Mouse (Mus musculus): Measurements from ENCODE around the gene Zfp280c. TPM values are rescaled to one million over a fixed set of nuclear protein-coding genes. Genes with fewer than 3 reads are reported as not detected.

The Zfp280c gene
- polyA plus RNA-seq, 1 experiment from 2014 or later = 7.2 TPM

DNA sequence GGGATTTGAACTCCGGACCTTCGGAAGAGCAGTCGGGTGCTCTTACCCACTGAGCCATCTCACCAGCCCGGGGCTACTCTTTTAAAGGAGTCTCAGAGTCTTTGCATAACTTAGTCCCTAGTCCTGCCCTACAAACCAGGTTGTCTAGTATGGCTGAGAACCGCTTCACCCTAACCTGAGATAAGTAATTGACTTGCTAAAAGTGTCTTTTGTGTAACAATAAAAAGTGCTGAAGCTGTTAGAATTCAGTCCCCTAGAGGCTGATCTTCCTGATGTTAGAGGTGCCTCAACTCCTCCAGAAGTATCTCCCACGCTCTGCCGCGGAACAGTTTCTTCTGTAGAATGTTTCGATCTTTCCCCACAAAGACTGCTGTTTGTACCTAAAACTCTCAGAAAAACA, 1.7 kb upstream of the Zfp280c start:
- no peak overlapping the region for H3K9ac ChIP-seq (ENCODE audit: low read length)
- no peaks in the 10 kb centered on the region for H3K27me3 ChIP-seq (ENCODE audit: control insufficient read depth, insufficient read depth, low read length)
- 75% methylated on average over 9 of the region's 9 CpGs for WGBS

DNA sequence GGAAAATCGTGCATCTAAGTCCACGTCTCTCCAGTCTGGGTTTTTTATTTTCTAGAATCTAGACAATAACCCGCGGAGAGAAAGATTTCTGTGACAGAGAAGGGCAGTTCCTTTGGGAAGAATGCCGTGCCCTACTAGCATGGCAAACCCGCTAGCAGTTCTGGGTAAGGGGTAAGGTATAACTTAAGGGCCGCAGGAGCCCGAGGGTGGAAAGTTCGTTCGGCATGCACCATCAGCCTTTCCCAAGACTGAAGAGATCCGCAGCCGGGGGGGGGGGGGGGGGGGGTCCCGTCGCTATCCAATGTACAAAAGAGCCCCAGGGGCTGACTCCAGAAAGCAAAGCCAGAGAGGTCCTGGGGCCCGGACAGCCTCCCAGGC, 594 bp downstream of the Zfp280c start:
- no peaks in the 10 kb centered on the region for H3K9me3 ChIP-seq (ENCODE audit: control insufficient read depth, low read length)
- peak overlapping the region; percentile 67 for H3K4me2 ChIP-seq (ENCODE audit: low read length)
- H3K27ac ChIP-seq (replicated peaks in 1 of 2; ENCODE audit: control insufficient read depth in 1 of 2, insufficient read depth in 1 of 2, low read depth in 2 of 2, low read length in 2 of 2) = peak overlapping the region; percentile 80 to 81
- no peaks in the 10 kb centered on the region for H3K27me3 ChIP-seq (ENCODE audit: control insufficient read depth, insufficient read depth, low read length)
- no peak for ATAC-seq (ENCODE audit: insufficient number of reproducible peaks, insufficient read depth, low FRiP score, low read depth)
- WGBS = 23% methylated on average over 12 of the region's 15 CpGs
- no peaks in the 10 kb centered on the region for H3K4me1 ChIP-seq (ENCODE audit: control insufficient read depth in 2 of 2, insufficient read depth in 2 of 2, low read length in 2 of 2)
- H3K9ac ChIP-seq (ENCODE audit: low read length) = peak overlapping the region; percentile 79
- peak overlapping the region; percentile 69 to 78 for H3K4me3 ChIP-seq (ENCODE audit: control insufficient read depth in 1 of 2, insufficient read depth in 1 of 2, low read depth in 1 of 2, low read length in 2 of 2)
- peaks cover 25% of the 10 kb centered on the region for H3K36me3 ChIP-seq (ENCODE audit: control insufficient read depth, insufficient read depth, low read length)

More for the DNA sequence above, 1.7 kb upstream of the Zfp280c start:
- no peaks in the 10 kb centered on the region for H3K4me1 ChIP-seq (ENCODE audit: control insufficient read depth in 2 of 2, insufficient read depth in 2 of 2, low read length in 2 of 2)
- ATAC-seq (ENCODE audit: insufficient number of reproducible peaks, insufficient read depth, low FRiP score, low read depth) = no peak
- no peak overlapping the region for H3K4me2 ChIP-seq (ENCODE audit: low read length)
- H3K27ac ChIP-seq (replicated peaks in 1 of 2; ENCODE audit: control insufficient read depth in 1 of 2, insufficient read depth in 1 of 2, low read depth in 2 of 2, low read length in 2 of 2) = no peak overlapping the region
- peaks cover 7% of the 10 kb centered on the region for H3K36me3 ChIP-seq (ENCODE audit: control insufficient read depth, insufficient read depth, low read length)
- H3K4me3 ChIP-seq (ENCODE audit: control insufficient read depth in 1 of 2, insufficient read depth in 1 of 2, low read depth in 1 of 2, low read length in 2 of 2) = no peak overlapping the region
- no peaks in the 10 kb centered on the region for H3K9me3 ChIP-seq (ENCODE audit: control insufficient read depth, low read length)

DNA sequence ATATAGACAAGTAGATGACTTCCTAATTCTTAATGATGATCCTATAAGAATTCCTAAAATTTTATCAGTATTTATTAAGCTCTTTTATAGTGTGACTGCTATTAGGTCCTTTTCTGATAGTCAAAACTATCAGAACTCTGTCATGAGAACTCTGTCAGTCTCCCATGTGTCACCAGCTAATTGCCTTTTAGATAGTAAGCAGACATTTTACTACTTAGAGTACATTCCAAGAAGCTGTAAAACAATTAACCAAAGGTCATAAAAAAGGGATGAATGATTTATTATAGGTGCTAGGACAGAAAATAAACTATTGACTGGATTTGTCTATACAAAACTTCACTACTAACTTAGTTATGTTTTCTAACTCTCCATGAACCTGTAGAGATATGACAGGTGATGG, 11.0 kb downstream of the Zfp280c start:
- no peaks in the 10 kb centered on the region for H3K4me1 ChIP-seq (ENCODE audit: control insufficient read depth in 2 of 2, insufficient read depth in 2 of 2, low read length in 2 of 2)
- H3K4me3 ChIP-seq (ENCODE audit: control insufficient read depth in 1 of 2, insufficient read depth in 1 of 2, low read depth in 1 of 2, low read length in 2 of 2) = no peak overlapping the region
- H3K27ac ChIP-seq (replicated peaks in 1 of 2; ENCODE audit: control insufficient read depth in 1 of 2, insufficient read depth in 1 of 2, low read depth in 2 of 2, low read length in 2 of 2) = no peak overlapping the region
- no peaks in the 10 kb centered on the region for H3K9me3 ChIP-seq (ENCODE audit: control insufficient read depth, low read length)
- ATAC-seq (ENCODE audit: insufficient number of reproducible peaks, insufficient read depth, low FRiP score, low read depth) = no peak
- no peaks in the 10 kb centered on the region for H3K27me3 ChIP-seq (ENCODE audit: control insufficient read depth, insufficient read depth, low read length)
- H3K36me3 ChIP-seq (ENCODE audit: control insufficient read depth, insufficient read depth, low read length) = peaks cover 28% of the 10 kb centered on the region
- H3K4me2 ChIP-seq (ENCODE audit: low read length) = no peak overlapping the region
- H3K9ac ChIP-seq (ENCODE audit: low read length) = no peak overlapping the region

DNA sequence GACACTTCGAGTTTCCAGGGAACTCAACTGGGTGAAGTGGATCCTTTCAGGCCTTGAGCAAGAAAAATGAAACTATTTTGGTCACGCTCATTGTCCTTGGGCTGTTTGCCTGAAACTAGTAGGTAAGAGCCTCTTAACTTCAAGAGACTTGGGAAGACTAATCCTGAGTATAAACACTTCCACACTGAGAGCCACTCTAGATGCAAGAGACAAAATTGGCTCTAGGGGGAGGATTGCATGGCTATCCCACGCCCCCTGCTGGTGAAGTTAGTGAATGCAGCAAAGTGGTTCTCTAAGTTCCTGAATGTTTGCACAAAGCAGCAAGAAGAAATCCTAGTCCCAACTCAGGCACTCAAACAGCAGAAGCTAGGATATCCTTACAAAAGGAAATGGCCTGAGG, 62.1 kb downstream of the Zfp280c start:
- no peaks in the 10 kb centered on the region for H3K36me3 ChIP-seq (ENCODE audit: control insufficient read depth, insufficient read depth, low read length)
- H3K4me3 ChIP-seq (ENCODE audit: control insufficient read depth in 1 of 2, insufficient read depth in 1 of 2, low read depth in 1 of 2, low read length in 2 of 2) = no peak overlapping the region
- no peak overlapping the region for H3K9ac ChIP-seq (ENCODE audit: low read length)
- ATAC-seq (ENCODE audit: insufficient number of reproducible peaks, insufficient read depth, low FRiP score, low read depth) = no peak
- H3K4me1 ChIP-seq (ENCODE audit: control insufficient read depth in 2 of 2, insufficient read depth in 2 of 2, low read length in 2 of 2) = no peaks in the 10 kb centered on the region
- no peaks in the 10 kb centered on the region for H3K9me3 ChIP-seq (ENCODE audit: control insufficient read depth, low read length)
- peak overlapping the region; percentile 24; the same call in 1 of the 2 replicates for H3K4me2 ChIP-seq (ENCODE audit: low read length)
- WGBS = 29% methylated on average over 3 of the region's 3 CpGs
- H3K27me3 ChIP-seq (ENCODE audit: control insufficient read depth, insufficient read depth, low read length) = no peaks in the 10 kb centered on the region
- H3K27ac ChIP-seq (replicated peaks in 1 of 2; ENCODE audit: control insufficient read depth in 1 of 2, insufficient read depth in 1 of 2, low read depth in 2 of 2, low read length in 2 of 2) = no peak overlapping the region

DNA sequence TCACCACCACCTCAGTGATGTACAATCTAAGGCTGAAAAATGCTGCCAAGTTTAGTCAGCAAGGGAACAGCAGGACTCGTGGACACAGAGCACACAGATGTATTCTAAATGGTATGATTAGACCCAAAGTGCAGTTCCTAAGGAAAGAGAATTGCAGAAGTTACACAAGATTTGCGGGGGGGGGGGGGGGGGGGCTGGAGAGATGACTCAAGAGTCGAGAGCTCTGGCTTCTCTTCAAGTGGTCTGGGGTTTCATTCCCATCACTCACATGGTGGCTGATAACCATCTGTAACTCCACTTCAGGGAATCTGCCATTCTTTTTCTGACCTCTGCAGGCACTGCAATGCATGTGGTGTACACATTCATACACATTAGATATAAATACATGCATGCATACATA, 67.9 kb downstream of the Zfp280c start:
- Histone ChIP-seq H3K36me3 (ENCODE audit: control insufficient read depth, insufficient read depth, low read length) (no peaks in the 10 kb centered on the region), H3K4me1 (ENCODE audit: control insufficient read depth in 2 of 2, insufficient read depth in 2 of 2, low read length in 2 of 2) (peaks cover 0 to 8% of the 10 kb centered on the region in 2 experiments; a peak in 1 of 4 replicates), H3K27me3 (ENCODE audit: control insufficient read depth, insufficient read depth, low read length) (no peaks in the 10 kb centered on the region), H3K27ac (replicated peaks in 1 of 2; ENCODE audit: control insufficient read depth in 1 of 2, insufficient read depth in 1 of 2, low read depth in 2 of 2, low read length in 2 of 2) (peak overlapping the region; percentile 53 to 59; a peak in 3 of 4 replicates), H3K9ac (ENCODE audit: low read length) (no peak overlapping the region), H3K4me3 (ENCODE audit: control insufficient read depth in 1 of 2, insufficient read depth in 1 of 2, low read depth in 1 of 2, low read length in 2 of 2) (no peak overlapping the region), H3K9me3 (ENCODE audit: control insufficient read depth, low read length) (no peaks in the 10 kb centered on the region), H3K4me2 (ENCODE audit: low read length) (peak overlapping the region; percentile 9; the same call in 1 of the 2 replicates)
- WGBS = 50% methylated on average over 3 of the region's 3 CpGs
- ATAC-seq (ENCODE audit: insufficient number of reproducible peaks, insufficient read depth, low FRiP score, low read depth) = no peak

DNA sequence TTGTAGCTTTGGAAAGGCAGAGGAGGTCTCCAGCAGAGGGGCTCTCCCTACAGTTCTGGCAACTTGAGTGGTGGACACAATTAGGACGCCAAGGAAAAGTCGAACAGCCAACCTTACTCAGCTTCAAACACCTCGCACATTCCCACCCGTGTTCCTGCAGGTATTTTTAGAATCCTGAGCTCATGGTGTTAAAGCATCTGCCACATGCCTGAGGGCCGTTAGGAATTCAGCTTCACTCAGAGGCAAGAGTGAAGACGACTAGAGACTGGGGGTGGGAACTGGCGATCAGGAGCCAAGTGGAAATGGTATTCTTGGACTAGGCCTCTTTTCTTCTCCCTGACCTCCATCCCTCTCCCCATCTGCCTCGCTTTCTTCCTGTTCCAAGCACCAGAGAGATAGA, 68.4 kb downstream of the Zfp280c start:
- Histone ChIP-seq H3K4me1 (ENCODE audit: control insufficient read depth in 2 of 2, insufficient read depth in 2 of 2, low read length in 2 of 2) (peaks cover 0 to 8% of the 10 kb centered on the region in 2 experiments; a peak in 1 of 4 replicates), H3K36me3 (ENCODE audit: control insufficient read depth, insufficient read depth, low read length) (no peaks in the 10 kb centered on the region), H3K9me3 (ENCODE audit: control insufficient read depth, low read length) (no peaks in the 10 kb centered on the region), H3K4me2 (ENCODE audit: low read length) (peak overlapping the region; percentile 9; the same call in 1 of the 2 replicates), H3K9ac (ENCODE audit: low read length) (no peak overlapping the region), H3K4me3 (ENCODE audit: control insufficient read depth in 1 of 2, insufficient read depth in 1 of 2, low read depth in 1 of 2, low read length in 2 of 2) (no peak overlapping the region), H3K27me3 (ENCODE audit: control insufficient read depth, insufficient read depth, low read length) (no peaks in the 10 kb centered on the region), H3K27ac (replicated peaks in 1 of 2; ENCODE audit: control insufficient read depth in 1 of 2, insufficient read depth in 1 of 2, low read depth in 2 of 2, low read length in 2 of 2) (peak overlapping the region; percentile 53 to 64)
- 38% methylated on average over 8 of the region's 8 CpGs for WGBS
- no peak for ATAC-seq (ENCODE audit: insufficient number of reproducible peaks, insufficient read depth, low FRiP score, low read depth)

DNA sequence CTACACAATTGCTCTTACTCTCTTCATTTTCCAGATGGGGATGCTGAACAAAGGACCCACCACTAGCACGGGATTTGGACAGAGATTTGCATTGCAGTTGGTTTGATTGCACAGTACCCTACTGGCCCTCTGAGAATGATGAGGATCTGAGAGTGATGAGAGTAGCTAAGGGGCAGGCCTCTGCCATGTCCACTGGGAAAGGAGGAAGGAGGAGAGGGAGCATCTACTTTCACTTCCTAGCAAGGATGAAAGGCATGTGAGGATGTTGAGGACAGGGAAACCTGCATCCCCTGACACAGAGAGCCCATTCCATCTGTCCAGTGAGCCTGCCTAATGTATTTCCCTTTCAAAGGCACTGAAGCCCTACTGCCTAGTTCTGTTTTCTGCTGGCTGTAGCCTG, 69.0 kb downstream of the Zfp280c start:
- no peaks in the 10 kb centered on the region for H3K27me3 ChIP-seq (ENCODE audit: control insufficient read depth, insufficient read depth, low read length)
- H3K4me2 ChIP-seq (ENCODE audit: low read length) = no peak overlapping the region
- H3K27ac ChIP-seq (replicated peaks in 1 of 2; ENCODE audit: control insufficient read depth in 1 of 2, insufficient read depth in 1 of 2, low read depth in 2 of 2, low read length in 2 of 2) = peak overlapping the region; percentile 53 to 64
- no peak overlapping the region for H3K9ac ChIP-seq (ENCODE audit: low read length)
- H3K36me3 ChIP-seq (ENCODE audit: control insufficient read depth, insufficient read depth, low read length) = no peaks in the 10 kb centered on the region
- 45% methylated on average over 1 of the region's 1 CpGs for whole genome bisulfite sequencing
- H3K4me3 ChIP-seq (ENCODE audit: control insufficient read depth in 1 of 2, insufficient read depth in 1 of 2, low read depth in 1 of 2, low read length in 2 of 2) = no peak overlapping the region
- peaks cover 0 to 8% of the 10 kb centered on the region in 2 experiments; a peak in 1 of 4 replicates for H3K4me1 ChIP-seq (ENCODE audit: control insufficient read depth in 2 of 2, insufficient read depth in 2 of 2, low read length in 2 of 2)
- H3K9me3 ChIP-seq (ENCODE audit: control insufficient read depth, low read length) = no peaks in the 10 kb centered on the region
- ATAC-seq (ENCODE audit: insufficient number of reproducible peaks, insufficient read depth, low FRiP score, low read depth) = no peak

DNA sequence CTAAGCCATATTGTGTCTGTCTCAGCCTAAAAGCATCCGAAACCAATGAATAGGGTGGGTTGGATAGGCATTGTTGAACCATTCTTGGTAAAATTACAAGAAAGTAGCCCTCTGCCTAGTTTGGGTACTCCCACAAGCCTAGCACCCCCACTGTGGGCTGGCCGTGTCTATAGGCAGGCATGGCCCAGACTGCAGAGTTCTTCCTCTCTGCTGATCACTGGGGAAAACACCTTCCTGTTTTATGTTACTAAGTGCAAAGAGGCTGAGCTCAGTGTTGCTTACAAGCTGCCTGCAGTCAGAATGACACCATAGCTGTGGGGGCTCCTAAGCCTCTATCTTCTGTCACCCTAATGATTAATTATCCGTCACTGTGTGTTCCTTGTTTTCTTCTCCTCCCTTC, 70.8 kb downstream of the Zfp280c start:
- ATAC-seq (ENCODE audit: insufficient number of reproducible peaks, insufficient read depth, low FRiP score, low read depth) = no peak
- H3K9ac ChIP-seq (ENCODE audit: low read length) = no peak overlapping the region
- H3K36me3 ChIP-seq (ENCODE audit: control insufficient read depth, insufficient read depth, low read length) = no peaks in the 10 kb centered on the region
- no peak overlapping the region for H3K4me2 ChIP-seq (ENCODE audit: low read length)
- H3K9me3 ChIP-seq (ENCODE audit: control insufficient read depth, low read length) = no peaks in the 10 kb centered on the region
- peaks cover 0 to 8% of the 10 kb centered on the region in 2 experiments; a peak in 1 of 4 replicates for H3K4me1 ChIP-seq (ENCODE audit: control insufficient read depth in 2 of 2, insufficient read depth in 2 of 2, low read length in 2 of 2)
- no peak overlapping the region for H3K27ac ChIP-seq (replicated peaks in 1 of 2; ENCODE audit: control insufficient read depth in 1 of 2, insufficient read depth in 1 of 2, low read depth in 2 of 2, low read length in 2 of 2)
- no peaks in the 10 kb centered on the region for H3K27me3 ChIP-seq (ENCODE audit: control insufficient read depth, insufficient read depth, low read length)
- H3K4me3 ChIP-seq (ENCODE audit: control insufficient read depth in 1 of 2, insufficient read depth in 1 of 2, low read depth in 1 of 2, low read length in 2 of 2) = no peak overlapping the region
- 62% methylated on average over 3 of the region's 3 CpGs for WGBS

Measured in heart, embryonic 14.5 days (tissue).